In genomic region chr6:6880361-6881114, GRCm38 (mm10) we compare ENCODE assay signal across 11 mouse cellular contexts. TPM values are rescaled to one million over a fixed set of nuclear protein-coding genes. Genes with fewer than 3 reads are reported as not detected.
DNase-seq lines count a peak whose midpoint lies in the region; ATAC-seq lines count a peak whose summit lies in the region.
"Had no signal": no experiment of that assay in that cellular context is flagged by ENCODE, and none has a peak within 500 bp of the region (broad histone marks: within the 10 kb centered on the region; RNA-seq: fewer than 3 reads in every experiment).

No protein-coding gene starts in this region.

- H3K9me3 ChIP-seq in forebrain, embryonic 16.5 days (ENCODE audit: control insufficient read depth, low read length) = no peaks in the 10 kb centered on the region

- peak overlapping the region; percentile 88 for H3K9ac ChIP-seq in forebrain, embryonic 16.5 days (replicated peaks; ENCODE audit: low read depth, low read length)

- peak overlapping the region; percentile 74 for H3K4me3 ChIP-seq in forebrain, embryonic 16.5 days (replicated peaks; ENCODE audit: low read length)

- no peaks in the 10 kb centered on the region for H3K36me3 ChIP-seq in forebrain, embryonic 16.5 days (ENCODE audit: control insufficient read depth, insufficient read depth)

- 1% methylated on average over 24 of the region's 24 CpGs for WGBS in forebrain, embryonic 16.5 days

- DNase-seq in heart, adult 11 months = peak; percentile 46
- DNase-seq in heart, postnatal 4 days = no peak
- peak; percentile 33 for DNase-seq in ES-CJ7 (ENCODE audit: low read depth, low spot score)
- peak; percentile 36 for DNase-seq in mesoderm, embryonic 11.5 days (ENCODE audit: low read depth, low spot score)
- DNase-seq in adrenal gland, adult 2 months = no peak
- DNase-seq in urinary bladder, adult 2 months (ENCODE audit: low spot score) = no peak
- no peak for DNase-seq in left cerebral cortex, adult 11 months (ENCODE audit: low spot score)
- DNase-seq: thymus, postnatal 36 days had no signal

- H3K4me1 ChIP-seq in forebrain, embryonic 16.5 days (replicated peaks; ENCODE audit: control insufficient read depth, insufficient read depth, low read length) = peaks cover 27% of the 10 kb centered on the region

- peak overlapping the region; percentile 79 for H3K4me2 ChIP-seq in forebrain, embryonic 16.5 days (ENCODE audit: low read length)

- no peak for ATAC-seq in forebrain, embryonic 16.5 days

- peak overlapping the region; percentile 94 for H3K27ac ChIP-seq in forebrain, embryonic 16.5 days (ENCODE audit: low read length)

- H3K27me3 ChIP-seq in forebrain, embryonic 16.5 days (replicated peaks; ENCODE audit: control insufficient read depth, insufficient read depth, low read length) = peaks cover 30% of the 10 kb centered on the region

RNA-seq across cellular contexts. Expression of gene Dlx5, which starts 1.3 kb away (rescaled TPM):
- total RNA-seq in heart, postnatal 4 days (2021) = under 1 TPM; 0.43 to 0.50 TPM
- 74.3 and 75.7 TPM in 2 replicates for polyA plus RNA-seq in forebrain, embryonic 16.5 days (2015; fragmentation: Nextera tagmentation; extraction: Ambion mirVana)
- total RNA-seq in adrenal gland, adult 2 months (2021) = under 1 TPM; 0.32 to 0.35 TPM
- polyA plus RNA-seq in adrenal gland, adult 2 months (2012; rRNA removed) = 0.30 and 0.48 TPM in 2 replicates
- polyA plus RNA-seq in urinary bladder, adult 2 months (2012; rRNA removed) = not detected in 2 replicates
- total RNA-seq: common myeloid progenitor, adult 5-6 weeks had no signal
- polyA plus RNA-seq: neural tube, embryonic 14.5 days had no signal

RNA-seq across cellular contexts. Expression of gene Dlx6, which starts 17.4 kb away (rescaled TPM):
- not detected for total RNA-seq in heart, postnatal 4 days (2021)
- 7.2 and 12.6 TPM in 2 replicates for polyA plus RNA-seq in forebrain, embryonic 16.5 days (2015; fragmentation: Nextera tagmentation; extraction: Ambion mirVana)
- total RNA-seq in adrenal gland, adult 2 months (2021) = not detected
- polyA plus RNA-seq in adrenal gland, adult 2 months (2012; rRNA removed) = not detected in 2 replicates
- polyA plus RNA-seq in urinary bladder, adult 2 months (2012; rRNA removed) = not detected in 2 replicates
- total RNA-seq: common myeloid progenitor, adult 5-6 weeks had no signal
- polyA plus RNA-seq: neural tube, embryonic 14.5 days had no signal

Comparison
In these comparisons a context has a peak if more than half of its experiments do, and no peak if none do; other contexts are left out.
1. DNase-seq: peak in heart, adult 11 months (single experiment), ES-CJ7 (single experiment) and mesoderm, embryonic 11.5 days (single experiment); none in heart, postnatal 4 days (single experiment), adrenal gland, adult 2 months (single experiment), urinary bladder, adult 2 months (single experiment) and left cerebral cortex, adult 11 months (single experiment).
2. RNA of gene Dlx5, which starts 1.3 kb away (polyA plus RNA-seq): 74.3 to 75.7 TPM in forebrain, embryonic 16.5 days; 0.30 to 0.48 TPM in adrenal gland, adult 2 months and not detected in urinary bladder, adult 2 months; every median in the first group is over 10 times any median in the second.